Mouse (Mus musculus) urinary bladder, adult 18-20 months (tissue): ENCODE results near the gene Cers1.

Experiments used
- DNase-seq, 2 experiments: peaks; one replicate each; pipeline ENCODE4 v3.0.0; 2022; ENCODE audit warnings: low spot score in 2 of 2, mixed read lengths in 2 of 2

Cers1 gene

GRCm38 (mm10) chr8:70315624-70316510 is at the start of gene Cers1:
TSS of gene Cers1 (plus strand) at chr8:70315775.
- DNase-seq: no peak

- no peak for DNase-seq
Measured at GRCm38 (mm10) chr8:70267674-70268073, 47.9 kb upstream of the Cers1 start.

- DNase-seq: no peak
Measured at GRCm38 (mm10) chr8:70268311-70268710, 47.3 kb upstream of the Cers1 start.

- no peak for DNase-seq
Measured at GRCm38 (mm10) chr8:70268799-70269565, 46.6 kb upstream of the Cers1 start.

- DNase-seq: no peak
Measured at GRCm38 (mm10) chr8:70272949-70273348, 42.6 kb upstream of the Cers1 start.

- no peak for DNase-seq
Measured at GRCm38 (mm10) chr8:70274350-70274749, 41.2 kb upstream of the Cers1 start.

GRCm38 (mm10) chr8:70276476-70276875 is 39.1 kb upstream of the Cers1 start:
- no peak for DNase-seq

- no peak for DNase-seq
Measured at GRCm38 (mm10) chr8:70278175-70278574, 37.4 kb upstream of the Cers1 start.

GRCm38 (mm10) chr8:70279266-70279665 is 36.3 kb upstream of the Cers1 start:
- no peak for DNase-seq

- no peak for DNase-seq
Measured at GRCm38 (mm10) chr8:70281001-70281400, 34.6 kb upstream of the Cers1 start.

- peak; percentile 83 to 89 for DNase-seq
Measured at GRCm38 (mm10) chr8:70282603-70283135, 32.9 kb upstream of the Cers1 start, which contains the start of gene Homer3. TSS of gene Homer3 (plus strand) at chr8:70282827.

GRCm38 (mm10) chr8:70283136-70284077 is 32.2 kb upstream of the Cers1 start:
- DNase-seq: peak; percentile 38 to 58

- no peak for DNase-seq
Measured at GRCm38 (mm10) chr8:70284421-70284820, 31.2 kb upstream of the Cers1 start.

GRCm38 (mm10) chr8:70285304-70285703 is 30.3 kb upstream of the Cers1 start:
- DNase-seq: no peak

- DNase-seq: no peak
Measured at GRCm38 (mm10) chr8:70286737-70287136, 28.8 kb upstream of the Cers1 start.

GRCm38 (mm10) chr8:70293988-70294405 is 21.6 kb upstream of the Cers1 start:
- DNase-seq: no peak

- no peak for DNase-seq
Measured at GRCm38 (mm10) chr8:70300881-70301280, 14.7 kb upstream of the Cers1 start.

- peak; percentile 86 to 90 for DNase-seq
Measured at GRCm38 (mm10) chr8:70302358-70302890, 13.2 kb upstream of the Cers1 start, which contains the start of the genes Ddx49 and Cope. TSS of gene Ddx49 (minus strand) at chr8:70302489. TSS of gene Cope (plus strand) at chr8:70302518.

GRCm38 (mm10) chr8:70302901-70303300 is 12.7 kb upstream of the Cers1 start:
- no peak for DNase-seq

- DNase-seq: no peak
Measured at GRCm38 (mm10) chr8:70309311-70309710, 6.3 kb upstream of the Cers1 start.

GRCm38 (mm10) chr8:70313399-70313798 is 2.2 kb upstream of the Cers1 start:
- DNase-seq: no peak
